Mouse (Mus musculus): ENCODE results near the gene Rab1a. TPM values are rescaled to one million over a fixed set of nuclear protein-coding genes. Genes with fewer than 3 reads are reported as not detected.
A peak's percentile ranks its signal among the peaks of the same experiment; 100 is the strongest.
"Not testable (repeated sequence)": the region's sequence is repeated elsewhere in the genome, so short reads cannot be mapped to it uniquely, and the experiment has no call there.

Rab1a gene
- polyA plus RNA-seq (2015; fragmentation: Nextera tagmentation; extraction: Ambion mirVana) = 291 and 306 TPM in 2 replicates

DNA sequence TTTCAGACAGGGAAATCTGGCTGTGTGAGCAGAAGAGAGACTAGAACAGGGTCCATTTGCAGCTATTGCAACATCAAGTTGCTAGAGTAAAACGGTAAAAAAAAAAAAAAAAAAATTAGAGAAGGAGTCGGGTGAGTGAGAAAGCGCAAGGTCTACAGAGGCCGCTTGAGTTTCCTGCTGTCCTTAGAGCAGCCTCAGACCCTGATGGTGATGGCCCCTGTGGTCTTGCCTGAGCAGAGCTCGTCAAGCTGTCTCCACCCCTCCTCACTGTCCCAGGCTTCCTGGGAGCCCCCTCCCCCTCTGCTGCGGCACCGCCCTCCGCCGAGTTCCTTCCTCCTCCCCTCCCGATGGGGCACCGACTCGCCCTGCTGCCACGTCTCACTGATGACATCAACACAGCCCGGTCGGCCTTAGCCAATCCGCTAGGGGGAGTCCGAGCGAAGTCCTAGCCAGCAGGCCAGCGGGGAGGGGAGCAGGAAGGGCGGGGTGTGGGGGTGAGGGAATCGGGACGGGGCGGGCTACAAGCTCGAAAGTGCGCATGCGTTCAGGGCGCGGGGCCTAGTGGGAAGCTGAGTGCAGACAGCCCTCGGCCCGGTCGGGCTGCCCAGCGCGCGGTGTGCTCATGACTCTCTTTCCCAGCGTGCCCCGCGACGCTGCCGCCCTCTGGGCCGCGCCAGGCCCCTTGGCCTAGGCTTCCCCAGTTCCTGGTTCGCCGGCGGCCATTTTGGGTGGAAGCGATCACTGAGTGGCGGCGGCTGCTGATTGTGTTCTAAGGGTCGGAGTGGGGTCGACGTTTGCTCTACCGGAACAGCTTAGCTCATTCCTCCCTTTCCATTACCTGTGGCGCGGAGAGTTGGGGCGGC lies at the start of gene Rab1a:
Rab1a (plus strand) TSS at position 720 of the 863 bp plus-strand sequence.
- WGBS = 0% methylated on average over 52 of the region's 54 CpGs
- H3K27ac ChIP-seq (replicated peaks) = peak within 1 kb of the TSS; percentile 93
- ATAC-seq (ENCODE audit: low FRiP score, low read depth) = peak; percentile 99
- H3K4me3 ChIP-seq = peak within 1 kb of the TSS; percentile 75
- no peaks in the 10 kb centered on the region for H3K27me3 ChIP-seq
- no peaks in the 10 kb centered on the region for H3K36me3 ChIP-seq
- no peaks in the 10 kb centered on the region for H3K9me3 ChIP-seq
- H3K9ac ChIP-seq = peak within 1 kb of the TSS; percentile 82
- peaks cover 31% of the 10 kb centered on the region for H3K4me1 ChIP-seq (replicated peaks)
- peak within 1 kb of the TSS; percentile 74 for H3K4me2 ChIP-seq

DNA sequence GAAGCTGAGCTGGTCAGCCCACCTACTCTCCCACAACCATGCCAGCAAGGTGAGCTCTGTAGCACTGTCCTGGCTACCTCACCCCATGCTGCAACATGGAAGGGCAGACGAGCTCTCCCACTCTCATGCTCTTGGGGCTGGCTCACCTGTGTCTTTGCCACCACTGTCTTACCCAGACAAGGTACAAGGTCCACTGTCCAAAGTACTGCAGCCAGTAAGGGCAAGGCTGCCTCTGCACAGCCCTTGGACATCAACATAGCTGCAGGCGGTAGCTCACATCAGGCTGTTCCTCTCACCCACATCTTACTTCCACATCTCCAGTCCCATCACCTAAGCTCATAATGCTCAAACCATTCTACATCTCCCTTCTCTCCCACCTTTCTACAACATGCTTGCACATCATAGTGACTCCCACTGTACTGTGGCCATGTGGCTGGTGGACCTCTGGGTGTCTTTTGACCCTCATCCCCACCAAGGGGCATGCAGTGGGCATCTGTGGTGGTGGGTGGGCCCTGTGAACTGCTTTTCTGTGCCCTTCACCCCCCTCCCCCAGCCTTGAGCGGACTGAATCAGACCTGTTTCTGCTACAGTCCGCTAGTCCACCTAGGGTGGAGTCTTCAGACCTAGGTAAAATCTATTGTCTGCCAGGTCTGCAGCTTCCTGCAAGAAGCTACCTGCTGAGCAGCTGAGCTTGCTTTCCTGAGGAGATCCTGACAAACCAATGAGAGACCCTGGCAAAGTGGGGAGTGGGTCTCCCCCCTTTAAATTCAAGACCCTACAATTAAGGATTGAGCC lies 48.9 kb upstream of the Rab1a start:
- H3K27me3 ChIP-seq = no peaks in the 10 kb centered on the region
- H3K36me3 ChIP-seq = no peaks in the 10 kb centered on the region
- no peak for ATAC-seq (ENCODE audit: low FRiP score, low read depth)
- H3K9ac ChIP-seq = no peak overlapping the region
- no peak overlapping the region for H3K4me2 ChIP-seq
- H3K27ac ChIP-seq (replicated peaks) = no peak overlapping the region
- WGBS = 85% methylated on average over 4 of the region's 4 CpGs
- no peaks in the 10 kb centered on the region for H3K4me1 ChIP-seq (replicated peaks)
- no peaks in the 10 kb centered on the region for H3K9me3 ChIP-seq
- H3K4me3 ChIP-seq = no peak overlapping the region

DNA sequence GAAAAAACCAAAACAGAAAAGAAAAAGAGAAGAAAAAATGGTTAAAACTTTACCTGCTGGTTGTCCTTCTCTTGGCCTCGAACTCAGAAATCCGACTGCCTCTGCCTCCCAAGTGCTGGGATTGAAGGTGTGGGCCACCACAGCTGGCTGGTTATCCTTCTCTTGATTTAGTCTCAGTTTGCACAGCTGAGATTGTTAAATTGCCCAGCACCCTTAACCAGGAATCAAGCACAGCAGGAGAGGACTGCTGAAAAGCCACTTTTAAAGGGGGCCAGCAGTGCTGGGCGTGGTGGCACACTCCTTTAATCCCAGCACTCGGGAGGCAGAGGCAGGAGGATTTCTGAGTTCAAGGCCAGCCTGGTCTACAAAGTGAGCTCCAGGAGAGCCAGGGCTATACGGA lies 47.7 kb upstream of the Rab1a start:
- not testable (repeated sequence) for H3K4me3 ChIP-seq; H3K27me3 ChIP-seq; H3K4me2 ChIP-seq; H3K4me1 ChIP-seq (replicated peaks); ATAC-seq (ENCODE audit: low FRiP score, low read depth); H3K36me3 ChIP-seq; H3K9ac ChIP-seq; H3K27ac ChIP-seq (replicated peaks); H3K9me3 ChIP-seq
- WGBS = 95% methylated on average over 5 of the region's 5 CpGs

DNA sequence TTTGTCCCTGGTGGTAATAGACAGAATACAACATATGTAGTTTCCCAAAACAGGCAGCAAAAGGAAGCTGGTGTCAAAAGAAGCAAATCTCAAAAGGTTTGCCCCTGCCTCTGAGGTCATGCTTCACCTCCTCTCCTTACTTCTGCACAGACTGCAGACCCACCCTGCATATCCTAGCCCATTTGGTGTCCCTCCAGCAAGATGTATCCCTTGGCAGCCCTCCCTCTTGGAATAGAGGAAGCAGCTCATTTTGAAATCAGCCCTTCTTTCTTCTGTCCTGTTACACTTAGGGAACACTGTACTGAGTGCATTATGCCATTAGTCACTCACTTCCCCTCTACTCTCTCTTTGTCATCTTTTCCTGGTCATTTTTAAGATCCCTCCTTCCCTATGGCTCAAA lies 42.4 kb upstream of the Rab1a start:
- no peaks in the 10 kb centered on the region for H3K9me3 ChIP-seq
- ATAC-seq (ENCODE audit: low FRiP score, low read depth) = no peak
- H3K9ac ChIP-seq = no peak overlapping the region
- H3K27me3 ChIP-seq = no peaks in the 10 kb centered on the region
- H3K4me3 ChIP-seq = no peak overlapping the region
- no peaks in the 10 kb centered on the region for H3K36me3 ChIP-seq
- H3K4me2 ChIP-seq = no peak overlapping the region
- H3K27ac ChIP-seq (replicated peaks) = no peak overlapping the region
- H3K4me1 ChIP-seq (replicated peaks) = no peaks in the 10 kb centered on the region

DNA sequence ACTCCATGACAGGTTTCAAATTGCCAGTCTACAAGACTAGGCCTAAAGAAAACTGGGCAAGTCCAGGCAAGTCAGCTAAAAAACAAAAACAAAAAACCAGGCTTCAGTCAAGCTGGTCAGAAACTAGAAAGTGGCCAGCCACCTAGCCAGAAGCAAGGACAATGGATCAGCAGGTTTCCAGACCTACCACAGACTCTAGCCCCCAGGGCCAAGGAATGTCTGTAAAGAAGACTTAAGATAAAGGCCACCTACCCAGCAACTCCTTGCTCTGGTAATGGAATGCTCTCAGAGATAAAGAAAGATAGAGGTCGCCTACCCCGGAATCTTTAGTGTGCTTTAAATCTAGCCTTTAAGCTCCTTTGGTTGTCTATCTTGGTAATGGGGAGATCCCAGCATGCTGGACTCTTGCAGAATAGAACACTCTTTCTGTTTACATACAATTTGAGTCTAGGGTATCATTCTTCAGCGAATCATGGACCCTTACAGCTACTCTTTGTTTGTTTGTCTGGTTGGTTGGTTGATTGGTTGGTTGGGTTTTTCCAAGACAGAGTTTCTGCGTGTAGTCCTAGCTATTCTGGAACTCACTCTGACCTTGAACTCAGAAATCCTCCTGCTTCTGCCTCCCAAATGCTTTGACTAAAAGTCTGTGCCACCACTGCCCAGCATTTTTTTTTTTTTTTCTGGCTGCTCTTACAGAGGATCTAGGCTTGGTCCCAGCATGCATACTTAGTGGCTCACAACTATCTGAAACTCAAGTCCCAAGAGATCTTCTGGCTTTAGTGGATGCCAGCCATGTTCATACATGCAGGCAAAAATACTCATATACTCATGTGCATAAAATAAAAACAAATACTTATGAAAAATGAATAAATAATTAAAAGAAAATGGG lies 36.0 kb upstream of the Rab1a start:
- 59% methylated on average over 4 of the region's 4 CpGs for WGBS
- H3K4me1 ChIP-seq (replicated peaks) = no peaks in the 10 kb centered on the region
- ATAC-seq (ENCODE audit: low FRiP score, low read depth) = no peak
- H3K36me3 ChIP-seq = no peaks in the 10 kb centered on the region
- H3K9me3 ChIP-seq = no peaks in the 10 kb centered on the region
- no peak overlapping the region for H3K27ac ChIP-seq (replicated peaks)
- H3K4me2 ChIP-seq = no peak overlapping the region
- H3K27me3 ChIP-seq = no peaks in the 10 kb centered on the region
- no peak overlapping the region for H3K9ac ChIP-seq
- no peak overlapping the region for H3K4me3 ChIP-seq

DNA sequence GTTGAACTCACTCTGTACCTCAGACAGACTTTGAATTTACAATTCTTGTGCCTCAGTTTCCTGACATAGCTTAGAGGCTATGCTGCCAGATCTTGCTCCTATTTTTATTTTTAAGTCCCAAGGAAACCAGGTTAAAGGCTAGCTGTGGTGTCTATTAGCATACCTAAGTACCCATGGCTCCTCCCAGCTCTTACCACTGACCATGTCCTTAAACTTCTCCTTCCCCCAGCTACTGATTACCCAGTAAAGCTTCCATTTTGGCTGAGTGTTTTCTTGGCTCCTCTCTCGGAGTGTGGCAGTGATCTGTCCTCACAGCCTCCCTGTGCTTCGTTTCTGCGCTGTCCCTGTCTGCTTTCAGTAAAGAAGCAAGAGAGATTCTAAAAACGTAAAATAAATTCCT lies 35.2 kb upstream of the Rab1a start:
- no peaks in the 10 kb centered on the region for H3K4me1 ChIP-seq (replicated peaks)
- H3K36me3 ChIP-seq = no peaks in the 10 kb centered on the region
- ATAC-seq (ENCODE audit: low FRiP score, low read depth) = no peak
- no peak overlapping the region for H3K27ac ChIP-seq (replicated peaks)
- H3K4me2 ChIP-seq = no peak overlapping the region
- no peak overlapping the region for H3K4me3 ChIP-seq
- no peak overlapping the region for H3K9ac ChIP-seq
- H3K27me3 ChIP-seq = no peaks in the 10 kb centered on the region
- 93% methylated on average over 4 of the region's 4 CpGs for WGBS
- H3K9me3 ChIP-seq = no peaks in the 10 kb centered on the region

DNA sequence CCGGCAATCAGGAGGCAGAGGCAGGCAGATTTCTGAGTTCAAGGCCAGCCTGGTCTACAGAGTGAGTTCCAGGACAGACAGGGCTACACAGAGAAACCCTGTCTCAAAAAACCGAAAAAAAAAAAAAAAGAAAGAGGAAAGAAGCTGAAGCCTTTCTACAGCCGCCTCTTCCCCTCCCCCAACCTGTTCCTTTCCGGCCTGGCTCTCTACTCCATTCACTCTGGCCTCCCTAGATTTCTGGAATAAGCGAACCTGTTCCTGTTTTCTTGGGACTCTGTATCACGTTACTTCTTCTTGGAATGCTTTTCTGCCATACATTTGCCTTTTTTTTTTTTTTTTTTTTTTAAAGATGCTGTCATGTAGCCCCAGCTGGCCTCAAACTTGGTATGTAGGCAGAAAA lies 34.8 kb upstream of the Rab1a start:
- not testable (repeated sequence) for H3K4me1 ChIP-seq (replicated peaks); H3K4me3 ChIP-seq; ATAC-seq (ENCODE audit: low FRiP score, low read depth); H3K9me3 ChIP-seq; H3K36me3 ChIP-seq; H3K27ac ChIP-seq (replicated peaks); H3K27me3 ChIP-seq; H3K4me2 ChIP-seq; H3K9ac ChIP-seq
- whole genome bisulfite sequencing = 82% methylated on average over 6 of the region's 6 CpGs

DNA sequence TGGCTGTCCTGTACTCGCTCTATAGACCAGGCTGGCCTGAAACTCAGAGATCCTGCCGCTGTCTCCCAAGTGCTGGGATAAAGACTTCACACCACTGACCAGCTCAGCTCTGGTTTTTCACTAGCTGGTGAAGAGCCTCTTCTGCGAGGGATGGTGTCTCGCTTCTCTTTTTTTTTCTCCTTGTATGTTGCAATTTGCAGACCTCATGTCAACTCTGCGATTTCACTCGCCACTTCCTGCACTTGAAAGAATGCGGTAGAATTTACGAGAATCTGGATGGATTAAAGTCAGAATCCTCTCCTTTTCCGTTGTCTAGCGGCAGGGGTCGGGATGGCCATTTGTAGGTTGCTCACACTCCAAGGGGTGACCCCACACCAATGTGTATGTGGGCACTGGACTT lies 32.3 kb upstream of the Rab1a start:
- Histone ChIP-seq H3K36me3 (no peaks in the 10 kb centered on the region), H3K27ac (replicated peaks) (no peak overlapping the region), H3K27me3 (no peaks in the 10 kb centered on the region), H3K9ac (no peak overlapping the region), H3K4me1 (replicated peaks) (no peaks in the 10 kb centered on the region), H3K4me2 (no peak overlapping the region), H3K4me3 (no peak overlapping the region), H3K9me3 (no peaks in the 10 kb centered on the region)
- no peak for ATAC-seq (ENCODE audit: low FRiP score, low read depth)
- 93% methylated on average over 11 of the region's 11 CpGs for WGBS

DNA sequence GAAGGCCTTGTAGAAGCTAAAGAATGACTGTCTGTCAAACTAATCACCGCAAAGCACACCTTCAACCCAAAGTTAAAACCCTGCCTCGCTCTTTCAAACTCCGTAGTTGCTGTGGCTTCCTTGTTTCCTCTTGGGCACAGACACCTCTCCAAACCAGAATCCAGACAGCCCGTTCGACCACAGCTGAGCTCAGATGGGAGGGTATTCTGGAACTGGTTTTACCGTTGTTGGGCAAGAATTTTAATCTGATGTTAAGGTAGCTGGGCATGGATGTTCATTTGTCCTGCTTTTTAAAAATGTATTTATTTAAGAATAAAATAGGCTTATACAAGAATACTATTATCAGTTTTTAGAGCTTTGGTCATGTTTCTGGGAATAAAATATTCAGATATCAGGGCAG lies 14.0 kb upstream of the Rab1a start:
- Histone ChIP-seq H3K36me3 (no peaks in the 10 kb centered on the region), H3K27me3 (no peaks in the 10 kb centered on the region), H3K4me3 (no peak overlapping the region), H3K9ac (no peak overlapping the region), H3K9me3 (no peaks in the 10 kb centered on the region), H3K4me2 (no peak overlapping the region), H3K4me1 (replicated peaks) (no peaks in the 10 kb centered on the region), H3K27ac (replicated peaks) (no peak overlapping the region)
- 89% methylated on average over 6 of the region's 6 CpGs for WGBS
- no peak for ATAC-seq (ENCODE audit: low FRiP score, low read depth)

DNA sequence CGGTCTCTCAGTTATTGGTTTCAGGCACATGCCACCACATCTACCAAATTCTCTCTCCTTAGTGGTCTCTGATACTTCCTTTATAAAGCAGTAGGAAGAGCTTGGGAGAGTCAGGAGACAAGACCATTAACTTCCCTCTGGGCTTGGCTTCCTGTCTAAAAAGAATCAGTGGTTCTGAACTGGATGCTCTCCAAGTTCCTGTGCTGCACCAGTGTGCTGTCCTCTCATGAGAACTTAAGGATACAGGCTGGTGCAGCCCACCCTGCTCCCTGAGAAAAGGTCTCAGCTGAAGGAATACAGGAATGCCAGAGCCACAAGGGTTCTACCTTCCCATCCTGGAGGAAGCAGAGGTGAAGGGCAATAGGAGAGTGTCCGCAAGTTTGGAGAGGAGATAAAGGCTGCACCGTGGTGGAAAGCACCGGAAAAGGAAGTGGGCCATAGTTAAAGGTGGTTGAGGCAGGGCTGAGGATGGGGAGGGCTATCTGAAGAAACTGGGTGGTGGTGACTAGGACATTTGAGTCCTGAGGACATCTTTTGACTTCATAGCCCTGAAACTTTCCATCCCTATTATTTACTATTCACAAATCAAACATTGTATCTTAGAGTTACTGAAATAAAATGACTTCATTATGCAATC lies 8.0 kb upstream of the Rab1a start:
- no peaks in the 10 kb centered on the region for H3K27me3 ChIP-seq
- H3K27ac ChIP-seq (replicated peaks) = no peak overlapping the region
- ATAC-seq (ENCODE audit: low FRiP score, low read depth) = no peak
- H3K4me3 ChIP-seq = no peak overlapping the region
- no peak overlapping the region for H3K9ac ChIP-seq
- no peaks in the 10 kb centered on the region for H3K4me1 ChIP-seq (replicated peaks)
- no peaks in the 10 kb centered on the region for H3K36me3 ChIP-seq
- H3K9me3 ChIP-seq = no peaks in the 10 kb centered on the region
- no peak overlapping the region for H3K4me2 ChIP-seq
- WGBS = 93% methylated on average over 4 of the region's 4 CpGs

DNA sequence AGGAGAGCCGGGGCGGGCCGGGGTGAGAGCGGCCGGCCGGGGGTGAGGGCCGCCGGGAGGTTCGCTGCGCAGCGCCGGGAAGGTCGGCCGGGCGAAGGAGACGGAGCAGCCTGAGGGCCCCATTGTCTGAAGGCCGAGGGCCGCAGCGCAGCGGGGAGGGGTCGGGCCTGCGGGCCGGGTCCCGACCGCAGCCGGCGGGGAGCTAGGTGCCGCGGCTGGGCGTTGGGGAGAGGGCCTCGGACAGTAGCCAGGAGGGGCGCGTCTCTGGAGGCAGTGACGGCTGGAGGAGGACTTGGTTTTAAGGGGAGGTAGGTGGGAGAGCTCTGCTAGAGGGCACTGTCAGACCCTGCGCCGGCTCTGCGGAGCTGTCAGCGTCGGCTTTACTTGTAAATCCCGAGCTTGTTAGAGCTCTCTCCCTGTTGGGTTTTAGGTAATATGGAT lies 449 bp downstream of the Rab1a start:
- peak overlapping the region; percentile 82 for H3K9ac ChIP-seq
- no peaks in the 10 kb centered on the region for H3K36me3 ChIP-seq
- ATAC-seq (ENCODE audit: low FRiP score, low read depth) = no peak; the same call in none of the 2 replicates
- WGBS = under 1% methylated on average over 40 of the region's 40 CpGs
- H3K9me3 ChIP-seq = no peaks in the 10 kb centered on the region
- peak overlapping the region; percentile 74 for H3K4me2 ChIP-seq
- peaks cover 37% of the 10 kb centered on the region for H3K4me1 ChIP-seq (replicated peaks)
- H3K27me3 ChIP-seq = no peaks in the 10 kb centered on the region
- H3K4me3 ChIP-seq = peak overlapping the region; percentile 75
- H3K27ac ChIP-seq (replicated peaks) = peak overlapping the region; percentile 93

Measured in hindbrain, embryonic 15.5 days (tissue).